Comparison of ENCODE assay signal across 8 mouse cellular contexts in the genomic region with DNA sequence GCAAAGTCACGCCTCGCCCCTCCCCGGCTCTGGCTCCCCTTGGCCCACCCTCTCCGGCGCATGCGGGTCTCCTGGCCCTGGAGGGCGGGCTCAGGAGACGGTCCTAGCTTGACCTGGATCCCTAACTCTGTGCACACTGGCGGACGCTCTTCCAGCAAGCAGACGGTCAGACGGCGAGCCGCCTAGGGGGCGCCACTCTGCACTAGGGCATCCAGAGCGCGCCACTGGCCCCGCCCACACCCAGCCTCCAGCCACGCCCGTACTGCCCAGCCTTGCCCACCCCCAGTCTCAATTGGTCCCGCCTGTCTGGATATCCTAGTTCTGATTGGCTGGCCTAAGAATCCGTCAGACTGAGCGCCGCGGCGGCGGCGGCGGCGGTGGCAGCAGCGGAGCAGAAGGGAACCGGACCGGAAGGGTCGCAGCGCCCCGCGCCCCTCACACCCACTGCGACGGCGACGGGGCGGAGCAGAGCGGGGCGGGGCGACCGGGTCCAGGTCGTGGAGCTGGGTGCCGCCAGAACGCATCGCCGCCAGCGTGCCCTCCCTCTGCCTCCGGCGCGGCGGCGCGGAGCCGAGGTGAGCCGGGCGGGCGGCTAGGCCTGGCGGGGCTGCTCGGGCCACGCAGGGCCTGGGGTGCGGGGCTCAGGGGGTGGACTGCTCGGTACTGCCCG. TPM values are rescaled to one million over a fixed set of nuclear protein-coding genes. Genes with fewer than 3 reads are reported as not detected.
A peak's percentile ranks its signal among the peaks of the same experiment; 100 is the strongest.
DNase-seq lines count a peak whose midpoint lies in the region; ATAC-seq and TF ChIP-seq lines count a peak whose summit lies in the region.

A gene (plus strand): TSS at position 351 of the 670 bp plus-strand sequence.

- TF ChIP-seq CTCF in lung, postnatal 0 days (IDR thresholded peaks at IDR 0.05), result peak; percentile 93

- no peak for TF ChIP-seq EP300 in lung, postnatal 0 days (IDR thresholded peaks at IDR 0.05)

- H3K4me3 ChIP-seq in hindbrain, embryonic 10.5 days, result peak within 1 kb of the TSS; percentile 74
- peak within 1 kb of the TSS; percentile 74 for H3K4me3 ChIP-seq in lung, postnatal 0 days (ENCODE audit: low read depth, low read length)

- peaks cover 26% of the 10 kb centered on the region for H3K4me1 ChIP-seq in hindbrain, embryonic 10.5 days (replicated peaks)
- H3K4me1 ChIP-seq in lung, postnatal 0 days (ENCODE audit: insufficient read depth, low read depth, low read length), result peaks cover 12% of the 10 kb centered on the region; the same call in 1 of the 2 replicates

- peak within 1 kb of the TSS; percentile 79 for H3K9ac ChIP-seq in lung, postnatal 0 days (replicated peaks; ENCODE audit: low read depth)

- ATAC-seq in frontal cortex, adult (ENCODE audit: low TSS enrichment), result peak; percentile 89
- peak; percentile 98 for ATAC-seq in lung, postnatal 0 days

- H3K36me3 ChIP-seq in hindbrain, embryonic 10.5 days, result peaks cover 14% of the 10 kb centered on the region
- H3K36me3 ChIP-seq in lung, postnatal 0 days (ENCODE audit: insufficient read depth, low read length), result no peaks in the 10 kb centered on the region

- H3K27ac ChIP-seq in hindbrain, embryonic 10.5 days, result peak within 1 kb of the TSS; percentile 93
- peak within 1 kb of the TSS; percentile 94 for H3K27ac ChIP-seq in lung, postnatal 0 days (ENCODE audit: low read length)

- peak within 1 kb of the TSS; percentile 92 for H3K4me2 ChIP-seq in lung, postnatal 0 days (replicated peaks; ENCODE audit: low read depth, low read length)

- DNase-seq in MN1 (ENCODE audit: low spot score), result peak; percentile 100
- DNase-seq in cerebellum, adult 9-10 months, result peak; percentile 98
- peak; percentile 98 for DNase-seq in hindbrain, embryonic 10.5 days (ENCODE audit: low spot score)
- peak; percentile 99 for DNase-seq in layer of hippocampus, adult 9-11 months
- DNase-seq in lung, postnatal 0 days (ENCODE audit: low spot score), result peak; percentile 99
- peak; percentile 95 for DNase-seq in ovary, postnatal 14 days (ENCODE audit: low spot score)
- DNase-seq in thymus, postnatal 14 days, result peak; percentile 99

- WGBS in hindbrain, embryonic 10.5 days, result under 1% methylated on average over 68 of the region's 68 CpGs
- under 1% methylated on average over 47 of the region's 68 CpGs for WGBS in lung, postnatal 0 days

- H3K9me3 ChIP-seq in hindbrain, embryonic 10.5 days, result no peaks in the 10 kb centered on the region
- H3K9me3 ChIP-seq in lung, postnatal 0 days (ENCODE audit: low read length), result no peaks in the 10 kb centered on the region

- H3K27me3 ChIP-seq in hindbrain, embryonic 10.5 days (ENCODE audit: insufficient read depth, poor library complexity, severe bottlenecking), result no peaks in the 10 kb centered on the region
- H3K27me3 ChIP-seq in lung, postnatal 0 days (replicated peaks; ENCODE audit: insufficient read depth, low read length), result no peaks in the 10 kb centered on the region

RNA-seq across cellular contexts. Expression of the gene that starts here (rescaled TPM):
- polyA plus RNA-seq in hindbrain, embryonic 10.5 days (2016; fragmentation: Nextera tagmentation; extraction: Ambion mirVana), result 26.5 and 34.0 TPM in 2 replicates
- polyA plus RNA-seq in lung, postnatal 0 days (2015; fragmentation: Nextera tagmentation; extraction: Ambion mirVana), result 30.2 and 32.3 TPM in 2 replicates

Comparison
In these comparisons a context has a peak if more than half of its experiments do, and no peak if none do; other contexts are left out.
1. Peak in every context shown above with its lines: DNase-seq, ATAC-seq, H3K4me3 ChIP-seq and H3K27ac ChIP-seq.